Mouse (Mus musculus) myocyte (in vitro differentiated cells): Measurements from ENCODE around the gene Smug1.

Experiments used
- CEBPB ChIP-seq: IDR thresholded peaks from 2 replicates; pipeline ENCODE4 v1.6.1; 2011; ENCODE audit warnings: mild to moderate bottlenecking, moderate library complexity; ENCODE audit not compliant: poor library complexity, insufficient read depth, severe bottlenecking
- MAX ChIP-seq: IDR thresholded peaks from one replicate; pipeline ENCODE4 v1.6.1; 2011; ENCODE audit warnings: low read depth, mild to moderate bottlenecking, control low read depth
- POLR2A ChIP-seq: IDR thresholded peaks from one replicate; pipeline ENCODE4 v1.6.1; 2011; ENCODE audit warnings: low read depth, mild to moderate bottlenecking, control low read depth, moderate library complexity; ENCODE audit not compliant: insufficient read length
- SRF ChIP-seq: IDR thresholded peaks from one replicate; pipeline ENCODE4 v1.6.1; 2011; ENCODE audit warnings: low read depth; ENCODE audit not compliant: control insufficient read depth, insufficient read length
- USF1 ChIP-seq: IDR thresholded peaks from one replicate; pipeline ENCODE4 v1.6.1; 2011; ENCODE audit warnings: low read depth, mild to moderate bottlenecking, control low read depth, moderate library complexity

GRCm38 (mm10) chr15:103147422-103147690 lies 19.5 kb downstream of the Smug1 start:
- no peak for TF ChIP-seq CEBPB
- TF ChIP-seq MAX = no peak
- TF ChIP-seq POLR2A = no peak
- no peak for TF ChIP-seq USF1
- TF ChIP-seq SRF = no peak
